Mouse (Mus musculus): ENCODE data around the gene Hist1h4j.
"Not testable (repeated sequence)": the region's sequence is repeated elsewhere in the genome, so short reads cannot be mapped to it uniquely, and the experiment has no call there.

Gene Hist1h4j

GRCm38 (mm10) chr13:21782361-21783254, 47.7 kb downstream of the Hist1h4j start:
- not testable (repeated sequence) for DNase-seq

DNA sequence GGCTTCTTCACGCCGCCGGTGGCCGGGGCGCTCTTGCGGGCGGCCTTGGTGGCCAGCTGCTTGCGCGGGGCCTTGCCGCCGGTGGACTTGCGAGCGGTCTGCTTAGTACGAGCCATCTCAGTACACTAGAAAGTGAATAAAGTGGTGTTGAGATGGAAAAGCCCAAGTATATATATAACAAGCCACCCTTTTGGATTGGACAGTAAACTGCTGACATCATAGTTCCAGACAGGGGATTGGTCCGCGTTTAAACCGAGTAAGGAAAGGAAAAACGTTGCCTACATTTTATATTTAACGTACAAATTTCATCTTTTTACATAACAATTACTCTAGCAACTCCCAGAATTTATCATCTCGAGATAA, 48.4 kb downstream of the Hist1h4j start, which contains the start of gene Hist1h3i:
Gene Hist1h3i, minus strand, starts transcription at position 116 of the 363 bp plus-strand sequence.
- peak; percentile 61 for DNase-seq

GRCm38 (mm10) chr13:21783734-21784161, 48.9 kb downstream of the Hist1h4j start:
- DNase-seq: peak; percentile 27

DNA sequence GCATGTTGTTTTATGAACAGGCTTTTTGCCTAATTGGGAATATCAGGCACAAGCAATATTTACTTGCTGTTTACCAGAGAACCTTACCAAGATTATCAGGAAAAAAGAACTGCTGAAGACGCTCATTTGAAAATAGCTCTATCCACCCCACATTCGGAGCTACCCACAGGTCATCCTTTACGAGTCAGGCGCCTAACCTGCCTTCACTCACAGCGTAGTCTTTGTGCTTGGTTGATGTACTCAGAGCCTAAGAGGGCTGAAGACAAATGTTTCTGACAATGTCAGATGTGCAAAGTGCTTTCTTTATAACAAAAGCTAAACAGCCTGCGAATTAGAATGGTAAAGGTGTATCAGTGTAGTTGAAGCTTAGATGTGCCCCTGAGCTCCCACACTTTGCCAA, 49.4 kb downstream of the Hist1h4j start:
- no peak for DNase-seq

All from kidney, postnatal 10 days (tissue).